Mouse (Mus musculus) kidney, postnatal 25 days (tissue): Measurements from ENCODE around the gene Gm49387.

ENCODE experiments used
- DNase-seq, 2 experiments: peaks; one replicate each; pipeline ENCODE4 v3.0.0; 2021; ENCODE audit warnings: mixed read lengths in 2 of 2

Gene Gm49387

GRCm38 (mm10) chr14:31661671-31662554 is 21.2 kb upstream of the Gm49387 start:
- DNase-seq: peak; percentile 87 to 94

- DNase-seq: no peak
These were observed 19.8 kb upstream of the Gm49387 start for GRCm38 (mm10) chr14:31660312-31661093.

- DNase-seq: peak; percentile 61 to 87
These were observed 19.0 kb upstream of the Gm49387 start for GRCm38 (mm10) chr14:31659501-31660181.

GRCm38 (mm10) chr14:31658126-31658680 is 17.5 kb upstream of the Gm49387 start:
- DNase-seq: peak in 1 of 2 experiments; percentile 49

- peak; percentile 65 to 81 for DNase-seq
These were observed 16.4 kb upstream of the Gm49387 start for GRCm38 (mm10) chr14:31656857-31657645.

- DNase-seq: peak in 1 of 2 experiments; percentile 20
These were observed 15.7 kb upstream of the Gm49387 start for GRCm38 (mm10) chr14:31656386-31656785.

GRCm38 (mm10) chr14:31655406-31655805 is 14.7 kb upstream of the Gm49387 start:
- DNase-seq: no peak

- DNase-seq: peak; percentile 56 to 77
These were observed 14.1 kb upstream of the Gm49387 start for GRCm38 (mm10) chr14:31654816-31655215.

GRCm38 (mm10) chr14:31653101-31653875 is 12.6 kb upstream of the Gm49387 start:
- no peak for DNase-seq

GRCm38 (mm10) chr14:31652624-31653023 is 11.9 kb upstream of the Gm49387 start:
- DNase-seq: no peak

- DNase-seq: no peak
These were observed 11.4 kb upstream of the Gm49387 start for GRCm38 (mm10) chr14:31652106-31652505.

- DNase-seq: no peak
These were observed 10.5 kb upstream of the Gm49387 start for GRCm38 (mm10) chr14:31651206-31651605.

GRCm38 (mm10) chr14:31650347-31650746 is 9.7 kb upstream of the Gm49387 start:
- DNase-seq: no peak

GRCm38 (mm10) chr14:31647991-31648390 is 7.3 kb upstream of the Gm49387 start:
- no peak for DNase-seq

GRCm38 (mm10) chr14:31645920-31646319 is 5.2 kb upstream of the Gm49387 start:
- DNase-seq: no peak

GRCm38 (mm10) chr14:31644931-31645547 is 4.4 kb upstream of the Gm49387 start:
- no peak for DNase-seq

- DNase-seq: peak; percentile 87 to 89
These were observed 3.6 kb upstream of the Gm49387 start for GRCm38 (mm10) chr14:31644183-31644830.

- DNase-seq: peak; percentile 76 to 89
These were observed 953 bp upstream of the Gm49387 start for GRCm38 (mm10) chr14:31641506-31642155.

GRCm38 (mm10) chr14:31640890-31641505 is 320 bp upstream of the Gm49387 start, which contains the start of the genes Btd and Hacl1:
Gene Btd (plus strand): TSS chr14:31641028.
Gene Hacl1 (minus strand): TSS chr14:31641286.
- peak; percentile 92 to 96 for DNase-seq
